Mouse (Mus musculus) stomach, embryonic 16.5 days (tissue): ENCODE results near the gene Hdac11. TPM values are rescaled to one million over a fixed set of nuclear protein-coding genes. Genes with fewer than 3 reads are reported as not detected.

Experiments
- polyA plus RNA-seq: library from polyadenylated mRNA; unstranded; fragments of >200 nt; fragmentation: Nextera tagmentation; extraction: Ambion mirVana; gene quantifications from 2 replicates; pipeline ENCODE4 v1.2.1, GENCODE M21; 2015

The Hdac11 gene
- polyA plus RNA-seq, 1 experiment from 2014 or later, result 12.3 TPM

Other genes starting within 250 kb of the Hdac11 start
- 7.6 and 8.3 TPM in 2 replicates for gene Iqsec1, start 168.0 kb upstream of the Hdac11 start, polyA plus RNA-seq
- gene Nup210, start 39.8 kb upstream of the Hdac11 start, polyA plus RNA-seq, result 12.8 and 12.9 TPM in 2 replicates
- gene Fbln2, start 55.8 kb downstream of the Hdac11 start, polyA plus RNA-seq, result 63.0 TPM in 2 replicates